Mouse (Mus musculus) testis, adult 10 weeks (tissue): ENCODE measurements around the gene Myf5. TPM values are rescaled to one million over a fixed set of nuclear protein-coding genes. Genes with fewer than 3 reads are reported as not detected.

Source experiments
- polyA plus RNA-seq: library from polyadenylated mRNA; stranded (reverse); fragments of 350-450 nt; fragmentation: Illumina TruSeq; extraction: RNeasy Lipid Tissue Mini Kit (QIAGEN cat#74804); gene quantifications from one replicate; pipeline ENCODE4 v1.2.3, GENCODE M21; 2014; ENCODE audit warnings: low read depth, low replicate concordance

Gene Myf5
- not detected for polyA plus RNA-seq

DNA sequence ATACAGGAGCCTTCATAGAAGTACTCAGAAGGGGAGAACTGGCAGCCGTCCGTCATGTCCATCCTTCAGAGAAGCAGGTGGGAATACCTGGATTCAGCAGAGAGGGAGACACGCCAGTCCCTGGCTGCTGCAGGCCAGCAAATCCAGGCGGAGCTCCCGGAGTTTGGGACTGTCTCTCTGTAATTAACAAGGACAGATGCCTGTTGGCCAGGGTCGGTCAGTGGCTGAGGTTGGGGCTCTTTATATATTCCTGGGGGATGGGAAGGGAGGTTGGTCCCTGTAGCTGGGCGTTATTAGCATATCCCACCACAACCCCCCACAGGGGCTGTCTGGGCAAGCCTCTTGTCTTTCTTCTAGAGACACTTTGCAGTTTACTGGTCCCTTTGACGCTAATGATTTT is at the start of gene Myf5:
Gene Myf5, minus strand, starts transcription at position 265 of the 400 bp plus-strand sequence.

DNA sequence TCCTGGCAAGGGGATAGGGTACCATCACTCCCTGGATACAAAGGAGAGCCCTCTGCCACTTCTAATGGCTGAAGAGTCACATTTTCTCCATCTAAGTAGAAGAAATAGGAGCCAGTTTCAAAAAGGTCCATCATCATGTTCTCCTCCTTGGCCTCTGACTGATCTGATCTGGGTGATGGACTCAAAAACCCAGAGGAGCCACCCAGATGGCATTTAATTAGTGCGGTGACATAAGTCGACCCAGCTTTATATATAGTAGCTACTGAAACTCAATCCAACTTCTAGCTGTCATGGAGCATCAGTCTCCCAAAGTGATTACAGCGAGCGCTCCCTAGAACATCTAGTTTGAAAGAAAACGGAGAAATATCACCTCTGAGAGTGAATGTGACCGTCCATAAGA is 8.6 kb upstream of the Myf5 start, which contains the start of gene Myf6:
Gene Myf6, minus strand, starts transcription at position 170 of the 400 bp plus-strand sequence.

Other genes starting within 250 kb of the Myf5 start
- 50.0 TPM for gene Lin7a, start 214.4 kb downstream of the Myf5 start, polyA plus RNA-seq
- gene Myf6, start 8.6 kb upstream of the Myf5 start, polyA plus RNA-seq = 0.62 TPM
- gene Ptprq, start 233.9 kb upstream of the Myf5 start, polyA plus RNA-seq = 5.8 TPM